Mouse (Mus musculus) hindbrain, embryonic 10.5 days (tissue): ENCODE results near the gene F3. TPM values are rescaled to one million over a fixed set of nuclear protein-coding genes. Genes with fewer than 3 reads are reported as not detected.
A peak's percentile ranks its signal among the peaks of the same experiment; 100 is the strongest.
"Not testable (repeated sequence)": the region's sequence is repeated elsewhere in the genome, so short reads cannot be mapped to it uniquely, and the experiment has no call there.

Experiments
- DNase-seq: peaks from one replicate; pipeline ENCODE4 v3.0.0-alpha.2; 2017; ENCODE audit warnings: low spot score
- H3K27ac ChIP-seq: fragments of 300-500 bp; sonication (generic); 2 replicates; pipeline ENCODE4 v1.5.1; 2016; ENCODE audit warnings: mild to moderate bottlenecking, moderate library complexity
- H3K27me3 ChIP-seq: fragments of 300-500 bp; sonication (generic); 2 replicates; pipeline ENCODE4 v1.6.1; 2016; ENCODE audit warnings: mild to moderate bottlenecking; ENCODE audit not compliant: poor library complexity, insufficient read depth, severe bottlenecking
- H3K36me3 ChIP-seq: fragments of 300-500 bp; sonication (generic); 2 replicates; pipeline ENCODE4 v1.6.1; 2016; ENCODE audit warnings: mild to moderate bottlenecking, moderate library complexity
- H3K4me1 ChIP-seq: fragments of 300-500 bp; sonication (generic); replicated peaks from 2 replicates; pipeline ENCODE4 v1.6.1; 2016; ENCODE audit warnings: mild to moderate bottlenecking
- H3K4me3 ChIP-seq: fragments of 300-500 bp; sonication (generic); 2 replicates; pipeline ENCODE4 v1.5.1; 2016; ENCODE audit warnings: mild to moderate bottlenecking, moderate library complexity
- H3K9me3 ChIP-seq: fragments of 300-500 bp; sonication (generic); 2 replicates; pipeline ENCODE4 v1.6.1; 2016; ENCODE audit warnings: mild to moderate bottlenecking, moderate library complexity
- WGBS: fragments of 180-500 bp; shearing (Covaris S2); methylation state at CpG from one replicate; pipeline ENCODE4 v1.1.7; 2016; 5-methylcytosine and 5-hydroxymethylcytosine counted together
- polyA plus RNA-seq: library from polyadenylated mRNA; unstranded; fragments of >200 nt; fragmentation: Nextera tagmentation; extraction: Ambion mirVana; gene quantifications from 2 replicates; pipeline ENCODE4 v1.2.1, GENCODE M21; 2016

Gene F3
- polyA plus RNA-seq, 1 experiment from 2014 or later: 14.1 TPM

- Histone ChIP-seq H3K9me3 (no peaks in the 10 kb centered on the region), H3K4me3 (no peak overlapping the region), H3K27ac (no peak overlapping the region), H3K36me3 (no peaks in the 10 kb centered on the region), H3K4me1 (peaks cover 35% of the 10 kb centered on the region), H3K27me3 (peaks cover 56% of the 10 kb centered on the region)
- 86% methylated on average over 10 of the region's 10 CpGs for WGBS
- no peak for DNase-seq
These were observed 2.3 kb downstream of the F3 start for GRCm38 (mm10) chr3:121725651-121726050.

- no peak for DNase-seq
- Histone ChIP-seq H3K36me3 (peaks cover 7% of the 10 kb centered on the region), H3K9me3 (no peaks in the 10 kb centered on the region), H3K4me3 (no peak overlapping the region), H3K27me3 (peaks cover 22% of the 10 kb centered on the region), H3K4me1 (peaks cover 4% of the 10 kb centered on the region; the same call in 1 of the 2 replicates), H3K27ac (no peak overlapping the region)
- WGBS: 82% methylated on average over 4 of the region's 4 CpGs
These were observed 6.3 kb downstream of the F3 start for GRCm38 (mm10) chr3:121729678-121730077.

- no peak for DNase-seq
- peaks cover 7% of the 10 kb centered on the region for H3K36me3 ChIP-seq
- H3K4me3 ChIP-seq: no peak overlapping the region
- peaks cover 13% of the 10 kb centered on the region for H3K4me1 ChIP-seq
- no peaks in the 10 kb centered on the region for H3K27me3 ChIP-seq
- WGBS: 73% methylated on average over 7 of the region's 7 CpGs
- no peak overlapping the region for H3K27ac ChIP-seq
- no peaks in the 10 kb centered on the region for H3K9me3 ChIP-seq
These were observed 12.2 kb downstream of the F3 start for GRCm38 (mm10) chr3:121735542-121735941.

- peak overlapping the region; percentile 63 for H3K27ac ChIP-seq
- 34% methylated on average over 18 of the region's 18 CpGs for WGBS
- H3K27me3 ChIP-seq: no peaks in the 10 kb centered on the region
- no peak overlapping the region for H3K4me3 ChIP-seq
- H3K9me3 ChIP-seq: no peaks in the 10 kb centered on the region
- DNase-seq: peak; percentile 77
- peaks cover 13% of the 10 kb centered on the region for H3K4me1 ChIP-seq
- H3K36me3 ChIP-seq: peaks cover 7% of the 10 kb centered on the region
These were observed 12.8 kb downstream of the F3 start for GRCm38 (mm10) chr3:121736025-121736744.

GRCm38 (mm10) chr3:121737453-121737852 is 14.1 kb downstream of the F3 start:
- no peak overlapping the region for H3K27ac ChIP-seq
- DNase-seq: no peak
- peaks cover 13% of the 10 kb centered on the region for H3K4me1 ChIP-seq
- H3K27me3 ChIP-seq: no peaks in the 10 kb centered on the region
- WGBS: 38% methylated on average over 1 of the region's 1 CpGs
- H3K36me3 ChIP-seq: peaks cover 7% of the 10 kb centered on the region
- no peaks in the 10 kb centered on the region for H3K9me3 ChIP-seq
- no peak overlapping the region for H3K4me3 ChIP-seq

GRCm38 (mm10) chr3:121737901-121738300 is 14.6 kb downstream of the F3 start:
- H3K4me1 ChIP-seq: peaks cover 13% of the 10 kb centered on the region
- 74% methylated on average over 2 of the region's 2 CpGs for WGBS
- DNase-seq: no peak

GRCm38 (mm10) chr3:121738742-121739342 is 15.5 kb downstream of the F3 start:
- Histone ChIP-seq H3K4me3 (no peak overlapping the region), H3K27me3 (no peaks in the 10 kb centered on the region), H3K4me1 (peaks cover 13% of the 10 kb centered on the region), H3K27ac (no peak overlapping the region), H3K9me3 (no peaks in the 10 kb centered on the region), H3K36me3 (peaks cover 7% of the 10 kb centered on the region)
- 68% methylated on average over 9 of the region's 9 CpGs for WGBS
- DNase-seq: no peak

More at GRCm38 (mm10) chr3:121737901-121738300, 14.6 kb downstream of the F3 start:
- Histone ChIP-seq H3K36me3 (peaks cover 7% of the 10 kb centered on the region), H3K27me3 (no peaks in the 10 kb centered on the region), H3K4me3 (no peak overlapping the region), H3K27ac (no peak overlapping the region), H3K9me3 (no peaks in the 10 kb centered on the region)

GRCm38 (mm10) chr3:121739489-121740213 is 16.3 kb downstream of the F3 start:
- WGBS: 72% methylated on average over 17 of the region's 17 CpGs
- H3K9me3 ChIP-seq: no peaks in the 10 kb centered on the region
- no peak for DNase-seq
- no peak overlapping the region for H3K4me3 ChIP-seq
- H3K36me3 ChIP-seq: no peaks in the 10 kb centered on the region
- no peak overlapping the region for H3K27ac ChIP-seq
- H3K27me3 ChIP-seq: no peaks in the 10 kb centered on the region
- peaks cover 13% of the 10 kb centered on the region for H3K4me1 ChIP-seq

- H3K4me3 ChIP-seq, H3K27me3 ChIP-seq, H3K27ac ChIP-seq, DNase-seq, H3K9me3 ChIP-seq, H3K4me1 ChIP-seq, H3K36me3 ChIP-seq: not testable (repeated sequence)
- 88% methylated on average over 4 of the region's 4 CpGs for WGBS
These were observed 18.0 kb downstream of the F3 start for GRCm38 (mm10) chr3:121741186-121741848.

- not testable (repeated sequence) for H3K27me3 ChIP-seq, H3K4me3 ChIP-seq, H3K4me1 ChIP-seq, DNase-seq, H3K27ac ChIP-seq, H3K9me3 ChIP-seq
- 88% methylated on average over 10 of the region's 10 CpGs for WGBS
- peaks cover 13% of the 10 kb centered on the region for H3K36me3 ChIP-seq
These were observed 31.2 kb downstream of the F3 start for GRCm38 (mm10) chr3:121754319-121755090.

GRCm38 (mm10) chr3:121755152-121755551 is 31.8 kb downstream of the F3 start:
- no peak overlapping the region for H3K27ac ChIP-seq
- DNase-seq: no peak
- 46% methylated on average over 3 of the region's 3 CpGs for whole genome bisulfite sequencing

GRCm38 (mm10) chr3:121758373-121758772 is 35.0 kb downstream of the F3 start:
- H3K27ac ChIP-seq: no peak overlapping the region
- DNase-seq: no peak
- 80% methylated on average over 7 of the region's 7 CpGs for WGBS

More at GRCm38 (mm10) chr3:121755152-121755551, 31.8 kb downstream of the F3 start:
- Histone ChIP-seq H3K36me3 (peaks cover 16% of the 10 kb centered on the region), H3K4me1 (peaks cover 9% of the 10 kb centered on the region), H3K27me3 (no peaks in the 10 kb centered on the region), H3K4me3 (no peak overlapping the region), H3K9me3 (no peaks in the 10 kb centered on the region)

More at GRCm38 (mm10) chr3:121758373-121758772, 35.0 kb downstream of the F3 start:
- Histone ChIP-seq H3K9me3 (no peaks in the 10 kb centered on the region), H3K4me1 (peaks cover 9% of the 10 kb centered on the region), H3K27me3 (no peaks in the 10 kb centered on the region), H3K36me3 (peaks cover 26% of the 10 kb centered on the region), H3K4me3 (no peak overlapping the region)
